Mouse (Mus musculus) monocyte, adult 2 months (primary cell): Measurements from ENCODE around the gene Msi2.

Experiments used
- DNase-seq, 2 experiments: peaks; one replicate each; pipeline ENCODE4 v3.0.0; 2022; ENCODE audit warnings: low spot score in 2 of 2, low read depth in 1 of 2

Msi2 gene

DNA sequence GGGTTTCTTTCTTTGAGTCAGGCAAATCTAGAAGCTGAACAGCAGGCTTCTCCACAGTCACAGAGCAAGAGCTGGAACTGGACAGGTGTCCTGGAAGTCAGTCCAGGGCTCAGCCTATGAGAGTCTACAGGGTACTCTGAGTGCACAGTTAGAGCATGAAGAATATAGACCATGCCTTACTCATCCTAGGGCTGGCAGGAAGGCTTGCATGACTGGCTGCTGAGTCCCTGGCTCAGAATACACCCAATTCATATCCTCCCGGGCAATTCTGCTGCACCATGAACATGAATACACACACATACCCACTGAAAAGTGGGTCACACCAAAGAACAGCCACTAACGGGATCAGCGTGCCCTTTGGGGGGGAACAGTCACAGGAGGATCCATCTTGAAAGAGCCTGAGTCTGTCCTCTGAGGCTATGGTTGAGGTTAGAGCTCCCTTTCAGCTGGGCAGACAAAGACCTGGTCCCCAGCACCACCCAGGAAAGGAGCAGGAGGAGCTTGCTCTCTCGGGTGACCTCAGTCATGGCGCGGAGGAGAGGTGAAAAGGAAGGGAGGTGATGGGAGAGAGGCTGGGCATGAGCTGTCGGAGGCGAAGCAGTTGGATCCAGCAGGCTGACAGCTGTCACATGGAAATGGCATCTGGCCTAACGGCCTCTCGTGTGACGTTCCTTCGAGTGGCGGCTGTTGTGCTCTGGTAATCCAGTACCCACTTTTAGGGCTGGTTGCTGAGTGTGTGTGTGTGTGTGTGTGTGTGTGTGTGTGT lies 230.0 kb downstream of the Msi2 start:
- no peak for DNase-seq

DNA sequence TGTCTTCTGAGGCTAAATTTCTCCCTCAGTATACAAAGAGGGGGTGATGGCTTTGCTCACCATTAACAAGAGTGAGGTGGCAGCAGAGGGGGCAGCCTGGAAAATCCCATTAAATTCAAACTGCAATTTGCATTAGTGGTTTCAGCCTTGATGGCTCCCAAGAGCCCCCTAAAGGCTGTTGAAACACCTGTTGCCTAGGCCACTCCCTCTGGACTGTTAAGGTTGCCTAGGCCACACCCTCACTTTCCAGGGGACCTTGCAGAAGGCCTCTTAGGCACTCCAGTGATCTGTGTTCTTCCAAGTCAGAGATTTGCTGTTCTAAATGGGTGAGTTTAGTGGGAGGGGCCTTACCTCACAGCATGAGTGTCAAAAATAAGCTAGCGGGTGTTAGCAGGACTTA lies 232.3 kb downstream of the Msi2 start:
- DNase-seq = no peak

DNA sequence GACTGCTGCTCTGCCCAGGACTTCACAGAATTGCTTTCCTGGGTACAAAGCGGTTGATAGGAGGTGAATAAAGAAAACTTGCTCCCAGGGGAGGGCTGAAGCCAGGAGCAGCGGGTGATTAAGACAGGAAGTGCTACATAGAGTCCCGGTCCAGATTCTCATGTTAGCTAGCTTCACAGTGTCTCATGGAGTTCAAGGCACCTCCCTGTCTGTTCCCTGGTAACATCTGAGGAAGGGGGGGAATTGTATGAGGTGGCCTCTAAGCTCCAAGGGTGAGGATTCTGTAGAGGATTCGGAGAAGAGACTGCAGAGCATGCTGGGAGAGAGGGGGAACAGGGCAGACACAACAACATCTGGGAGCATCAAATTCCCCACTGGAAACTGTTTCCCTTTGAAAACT lies 233.2 kb downstream of the Msi2 start:
- DNase-seq = no peak

GRCm38 (mm10) chr11:88484047-88484446 lies 234.3 kb downstream of the Msi2 start:
- no peak for DNase-seq

DNA sequence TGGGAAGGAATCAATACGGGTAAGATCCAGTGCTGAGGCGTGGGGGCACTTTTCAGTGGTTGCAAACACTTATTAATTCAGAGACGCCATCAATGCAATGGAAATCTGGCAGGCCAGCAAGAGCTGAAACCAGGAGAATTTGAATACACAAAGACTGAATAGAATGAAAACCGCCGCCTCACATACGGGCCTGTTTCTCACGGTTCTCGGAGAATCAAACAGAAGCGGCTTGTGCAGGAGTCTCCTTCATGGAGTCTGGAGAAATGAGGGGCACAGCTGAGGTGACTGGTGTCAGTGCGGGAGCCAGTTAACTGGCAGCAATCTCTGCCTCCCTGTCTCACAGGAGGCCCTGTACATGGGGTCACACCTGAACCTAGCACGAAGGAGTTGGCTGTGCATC lies 235.7 kb downstream of the Msi2 start:
- DNase-seq = no peak

DNA sequence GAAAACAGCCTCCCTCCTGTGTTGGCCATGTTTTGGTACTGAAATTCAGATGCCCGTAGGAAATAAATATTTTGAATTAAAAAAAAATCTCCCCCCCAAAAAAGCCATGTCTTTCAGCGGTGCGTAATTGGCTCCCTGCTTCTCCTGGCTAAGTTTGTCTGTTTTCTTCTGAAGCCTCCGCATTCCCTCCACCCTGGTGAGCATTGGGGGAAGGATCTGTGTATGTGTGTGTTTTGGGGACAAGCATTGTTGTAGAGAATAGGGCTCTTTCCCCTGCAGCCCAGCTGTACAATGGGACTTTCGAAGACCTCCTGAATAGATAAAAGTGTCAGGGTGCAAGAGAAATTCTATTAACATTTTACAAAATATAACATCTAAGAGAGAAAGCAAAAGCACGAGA lies 236.1 kb downstream of the Msi2 start:
- DNase-seq = no peak

- no peak for DNase-seq
Observed at GRCm38 (mm10) chr11:88481602-88482161, 236.6 kb downstream of the Msi2 start.

DNA sequence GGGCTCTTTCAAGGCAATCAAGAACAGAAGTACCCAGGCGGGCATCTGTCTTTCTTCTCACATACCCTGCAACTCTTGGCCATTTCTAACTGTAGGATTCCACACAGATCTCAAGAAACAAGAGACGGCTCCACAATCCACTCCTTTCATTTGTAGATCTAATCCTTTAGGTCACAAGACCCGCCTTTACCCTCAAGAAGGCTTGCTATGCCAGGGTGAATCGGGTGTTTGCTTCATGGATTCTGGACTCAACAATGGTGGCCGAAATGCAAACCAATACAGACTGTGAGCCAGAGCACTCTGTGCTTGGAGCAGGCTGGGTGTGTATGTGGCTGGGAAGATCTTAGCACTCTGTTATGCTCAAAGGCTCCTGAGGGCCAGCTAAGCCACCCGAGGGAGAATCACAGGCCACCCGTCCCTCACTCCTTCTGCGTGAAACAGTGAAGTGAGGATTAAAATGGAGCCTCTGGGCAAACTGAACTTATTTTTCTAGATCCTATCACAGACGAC lies 237.2 kb downstream of the Msi2 start:
- DNase-seq = no peak

- no peak for DNase-seq
Observed at GRCm38 (mm10) chr11:88479498-88479897, 238.8 kb downstream of the Msi2 start.

- no peak for DNase-seq
Observed at GRCm38 (mm10) chr11:88474889-88475440, 243.3 kb downstream of the Msi2 start.

- DNase-seq = no peak
Observed at GRCm38 (mm10) chr11:88472731-88473130, 245.6 kb downstream of the Msi2 start.

DNA sequence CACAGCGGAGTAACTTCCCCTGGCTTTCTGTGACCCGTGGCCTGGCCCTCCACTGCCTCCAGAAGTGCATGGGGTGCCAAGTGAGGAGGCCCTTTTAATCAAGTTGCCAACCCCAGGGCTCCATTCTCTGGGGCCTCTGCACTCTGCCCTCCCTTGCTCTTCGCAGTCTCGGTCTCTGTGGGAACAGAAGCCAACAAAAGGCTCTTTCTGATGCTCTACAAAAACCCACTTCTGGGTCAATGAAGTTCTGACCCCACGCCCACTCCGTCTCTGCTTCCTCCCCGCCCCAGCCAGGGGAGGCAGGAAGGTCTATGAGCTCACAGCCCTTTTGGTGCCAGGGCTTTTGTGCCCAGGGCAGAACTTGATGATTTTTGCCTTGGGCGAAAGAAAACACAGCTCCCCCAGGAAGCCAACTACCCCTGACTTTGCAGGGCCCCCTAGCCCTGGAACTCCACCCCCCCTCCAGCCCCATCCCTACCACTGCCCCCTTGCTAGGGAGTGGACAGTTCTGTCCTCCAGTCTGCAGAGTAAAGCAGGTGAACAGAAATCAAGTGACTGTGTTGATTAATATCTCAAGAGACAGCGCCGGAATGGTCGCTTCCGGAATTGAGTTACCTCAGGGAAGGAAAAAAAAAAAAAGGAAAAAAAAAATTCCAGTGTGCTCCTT lies 246.2 kb downstream of the Msi2 start:
- DNase-seq = no peak

DNA sequence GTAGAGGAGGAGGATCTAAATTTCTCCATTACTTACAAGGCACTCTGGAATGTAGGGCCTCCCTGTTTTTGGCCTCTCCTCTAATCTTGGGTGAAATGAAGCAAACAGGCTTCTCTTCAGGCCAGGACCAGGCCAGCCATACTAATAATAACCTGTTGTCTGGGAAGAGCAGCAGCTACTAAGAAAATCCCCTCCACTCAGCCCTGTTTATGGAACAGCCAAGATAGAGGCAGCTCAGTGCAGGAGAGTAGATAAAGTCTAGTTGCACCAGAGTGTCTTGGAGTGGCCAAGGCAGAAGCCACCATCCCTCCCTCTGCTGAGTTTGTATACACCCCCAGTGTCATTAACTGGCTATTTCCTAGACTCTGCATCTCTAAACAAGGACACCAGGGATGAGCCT lies 247.7 kb downstream of the Msi2 start:
- no peak for DNase-seq

DNA sequence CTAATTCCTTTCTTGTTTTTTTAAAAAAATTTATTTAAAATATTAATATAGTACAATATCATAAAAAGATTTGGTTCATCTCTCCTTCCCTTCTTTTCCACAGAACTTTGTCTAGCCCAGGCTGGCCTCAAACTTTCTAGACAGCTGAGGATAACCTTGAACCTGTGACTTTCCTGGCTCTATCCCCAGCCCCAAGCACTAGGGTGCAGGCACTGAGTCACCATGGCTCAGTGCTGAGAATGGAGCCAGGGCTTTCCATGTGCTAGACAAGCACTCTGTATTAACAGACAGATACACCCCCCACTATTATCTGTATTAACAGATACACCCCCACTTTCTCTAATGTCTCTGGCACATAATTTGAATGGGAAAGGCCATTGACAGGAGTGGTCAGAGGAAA lies 249.3 kb downstream of the Msi2 start:
- DNase-seq = no peak

- DNase-seq = no peak
Observed at GRCm38 (mm10) chr11:88467498-88468245, 250.6 kb downstream of the Msi2 start.

GRCm38 (mm10) chr11:88463951-88464350 lies 254.4 kb downstream of the Msi2 start:
- no peak for DNase-seq

- DNase-seq = no peak
Observed at GRCm38 (mm10) chr11:88462789-88463188, 255.5 kb downstream of the Msi2 start.

DNA sequence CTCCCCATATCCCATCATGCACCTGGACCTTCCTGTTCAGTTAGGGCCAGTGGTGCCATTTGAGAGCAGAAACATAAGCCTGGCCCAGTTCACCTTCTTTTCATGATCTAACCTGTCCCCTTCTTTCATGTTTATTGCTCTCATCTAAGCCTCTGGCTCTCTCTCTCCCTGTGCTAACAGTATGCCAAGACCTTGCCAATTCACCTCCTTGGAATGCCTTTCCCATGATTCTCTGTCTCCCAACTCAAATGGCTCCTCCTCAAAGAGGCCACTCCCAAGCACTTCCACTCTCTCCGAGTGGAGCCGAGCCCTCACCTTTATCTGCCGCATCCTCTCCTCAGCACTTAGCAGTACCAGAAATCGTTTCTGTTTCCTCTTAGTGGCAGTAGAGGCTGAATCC lies 256.7 kb downstream of the Msi2 start:
- DNase-seq = no peak

DNA sequence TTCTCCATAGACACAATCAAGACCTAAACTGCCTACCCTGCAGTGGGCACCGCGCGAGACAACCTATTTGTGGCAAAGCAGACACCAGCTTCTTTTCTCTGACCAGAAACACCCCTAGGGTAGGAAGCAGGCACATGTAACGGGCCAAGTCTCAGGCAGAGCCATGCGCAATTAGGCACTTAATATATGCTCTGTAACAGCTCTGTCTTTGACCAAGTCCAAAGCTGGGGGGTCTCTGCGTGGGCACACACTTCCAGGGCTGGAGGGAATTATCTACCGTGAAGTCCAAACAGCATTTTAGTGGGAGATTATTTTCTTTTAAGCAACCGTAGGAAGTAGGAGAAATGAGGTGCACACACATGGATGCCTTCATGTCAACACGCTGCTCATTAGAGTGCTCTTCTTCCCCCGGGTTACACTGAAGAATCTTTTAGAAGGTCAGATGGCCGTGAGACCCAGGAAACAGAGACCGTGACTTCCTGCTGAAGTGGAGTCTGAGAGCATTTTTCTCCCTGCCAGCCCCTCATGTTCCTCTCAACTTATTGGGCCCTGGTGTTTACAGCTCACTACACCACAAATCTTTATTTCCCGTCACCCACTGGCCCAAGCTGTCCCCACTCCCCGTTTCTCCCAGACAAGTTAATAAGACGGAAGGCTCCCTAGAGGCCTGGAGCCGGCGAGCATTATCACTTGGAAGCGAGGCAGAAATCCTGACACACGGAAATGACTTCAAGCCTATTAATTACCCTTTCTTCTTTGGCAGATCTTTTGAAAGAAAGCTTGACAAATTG lies 258.2 kb downstream of the Msi2 start:
- DNase-seq = no peak

DNA sequence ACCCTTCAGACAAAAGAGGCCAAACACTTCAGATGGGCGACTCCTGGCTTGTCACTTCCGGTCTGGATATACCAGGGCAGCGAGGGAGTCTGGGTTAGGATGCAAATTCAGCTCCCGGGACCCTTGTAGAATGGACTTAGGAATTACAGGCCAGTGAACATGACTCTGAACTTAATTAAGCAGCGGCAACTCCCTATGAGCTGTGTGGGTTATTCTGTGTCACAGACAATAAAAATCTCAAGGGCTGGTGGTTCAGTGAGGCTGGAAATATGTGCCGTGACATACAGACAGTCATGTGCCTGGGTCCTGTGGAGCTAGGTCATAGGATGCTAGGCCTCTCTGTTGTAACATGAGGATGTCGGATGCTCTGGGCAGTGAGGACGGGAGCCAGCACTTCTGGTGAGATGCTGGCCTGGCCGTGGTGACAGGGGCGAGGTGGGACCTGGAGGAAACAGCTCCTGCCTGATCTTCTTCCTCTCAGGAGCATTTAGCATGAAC lies 261.0 kb downstream of the Msi2 start:
- no peak for DNase-seq
